Mouse (Mus musculus) left cerebral cortex, postnatal 25 days (tissue): ENCODE measurements at regions not wholly inside any gene's neighbourhood (a gene's known extent, or its start where the extent isn't known, plus 50 kb on each side); places are given as distances from the start of the nearest gene placed in this dataset.

ENCODE experiments used
- DNase-seq, 2 experiments: peaks; one replicate each; pipeline ENCODE4 v3.0.0; 2022; ENCODE audit warnings: low spot score in 2 of 2, mixed read lengths in 1 of 2
- intact Hi-C: fragments of 180-260 bp; cut with DNase I; formaldehyde crosslinking; loops from one replicate; pipeline ENCODE4 v1.15.1; 2025

GRCm38 (mm10) chr1:7574787-7575186 is 2767.1 kb downstream of the Gm37988 start:
- intact Hi-C loops = no loop called here
- no peak for DNase-seq

- intact Hi-C loops = no loop called here
- DNase-seq = no peak
Observed at GRCm38 (mm10) chr1:7586409-7586808, 2778.7 kb downstream of the Gm37988 start.

- intact Hi-C loops = no loop called here
- no peak for DNase-seq
Observed at GRCm38 (mm10) chr1:7591327-7591726, 2783.6 kb downstream of the Gm37988 start.
